Mouse (Mus musculus) gastrocnemius, adult 8-10 months (tissue): Measurements from ENCODE around the gene Stx18. TPM values are rescaled to one million over a fixed set of nuclear protein-coding genes. Genes with fewer than 3 reads are reported as not detected.

Experiments used
- DNase-seq, 2 experiments: peaks; one replicate each; pipeline ENCODE4 v3.0.0; 2022; ENCODE audit warnings: low spot score in 2 of 2
- total RNA-seq, 4 experiments: library from RNA; stranded (reverse); gene quantifications; 2 replicates each; pipeline ENCODE4 v1.2.4; 2022

Stx18 gene
- total RNA-seq, 4 experiments from 2014 or later: 10.6 to 13.3 (median 12.6) TPM

GRCm38 (mm10) chr5:38129339-38129738, 90.8 kb downstream of the Stx18 start:
- no peak for DNase-seq

- no peak for DNase-seq
Measured at GRCm38 (mm10) chr5:38136247-38136646, 97.7 kb downstream of the Stx18 start.

- no peak for DNase-seq
Measured at GRCm38 (mm10) chr5:38137163-38137562, 98.6 kb downstream of the Stx18 start.

- no peak for DNase-seq
Measured at GRCm38 (mm10) chr5:38140893-38141292, 102.4 kb downstream of the Stx18 start.

- DNase-seq: no peak
Measured at GRCm38 (mm10) chr5:38146524-38146923, 108.0 kb downstream of the Stx18 start.

- DNase-seq: no peak
Measured at GRCm38 (mm10) chr5:38151264-38151663, 112.7 kb downstream of the Stx18 start.

- DNase-seq: no peak
Measured at GRCm38 (mm10) chr5:38152201-38153108, 113.9 kb downstream of the Stx18 start.

GRCm38 (mm10) chr5:38153636-38154035, 115.1 kb downstream of the Stx18 start:
- DNase-seq: no peak

GRCm38 (mm10) chr5:38157481-38158020, 119.0 kb downstream of the Stx18 start:
- DNase-seq: no peak

GRCm38 (mm10) chr5:38158501-38158946, 120.0 kb downstream of the Stx18 start:
- no peak for DNase-seq

- DNase-seq: peak in 1 of 2 experiments; percentile 7
Measured at GRCm38 (mm10) chr5:38158947-38159633, 120.5 kb downstream of the Stx18 start.

GRCm38 (mm10) chr5:38159634-38160413, 121.3 kb downstream of the Stx18 start, which contains the start of gene Nsg1:
Nsg1 (minus strand) TSS chr5:38159907.
- no peak for DNase-seq

- DNase-seq: no peak
Measured at GRCm38 (mm10) chr5:38168497-38168896, 130.0 kb downstream of the Stx18 start.

- no peak for DNase-seq
Measured at GRCm38 (mm10) chr5:38173766-38174165, 135.2 kb downstream of the Stx18 start.

- DNase-seq: no peak
Measured at GRCm38 (mm10) chr5:38174256-38174912, 135.8 kb downstream of the Stx18 start.

GRCm38 (mm10) chr5:38184688-38185285, 146.2 kb downstream of the Stx18 start:
- DNase-seq: no peak

- no peak for DNase-seq
Measured at GRCm38 (mm10) chr5:38187006-38187405, 148.5 kb downstream of the Stx18 start.
